Mouse (Mus musculus) thymus, postnatal 0 days (tissue): ENCODE measurements at regions not wholly inside any gene's neighbourhood (a gene's known extent, or its start where the extent isn't known, plus 50 kb on each side); places are given as distances from the start of the nearest gene placed in this dataset.

ENCODE experiments used
- DNase-seq: peaks from one replicate; pipeline ENCODE4 v3.0.0-alpha.2; 2015; ENCODE audit warnings: low spot score

DNA sequence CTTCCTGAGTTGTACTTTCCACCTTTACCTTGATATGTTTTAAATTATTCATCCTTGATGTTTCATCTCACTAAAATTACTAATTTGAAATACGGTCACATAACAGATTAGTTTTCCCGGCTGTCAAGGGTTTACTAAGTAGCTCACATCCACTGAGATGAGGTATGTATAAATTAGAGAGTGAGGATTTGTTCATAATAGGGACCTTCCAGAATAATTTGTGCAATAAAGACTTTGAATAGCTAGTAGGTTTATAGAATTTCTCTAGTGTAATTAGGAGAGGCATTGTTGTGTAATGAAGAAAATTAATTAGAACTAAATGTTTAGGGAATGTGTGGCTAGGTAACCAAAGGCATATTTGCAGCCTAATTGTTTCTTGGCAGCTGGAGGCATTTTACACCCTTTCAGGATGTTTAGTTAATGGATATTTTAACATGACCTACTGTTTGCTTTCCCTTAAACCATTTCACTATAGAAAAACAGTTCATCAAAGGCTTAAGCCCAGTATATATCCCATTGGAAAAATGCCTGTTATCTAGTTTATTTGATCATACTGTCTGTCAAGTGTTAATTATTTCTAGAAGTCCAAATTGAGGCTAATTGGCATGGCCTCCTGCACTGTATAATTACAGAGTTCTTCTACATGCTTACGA, 70.8 kb downstream of the Mat2b start:
- no peak for DNase-seq

DNA sequence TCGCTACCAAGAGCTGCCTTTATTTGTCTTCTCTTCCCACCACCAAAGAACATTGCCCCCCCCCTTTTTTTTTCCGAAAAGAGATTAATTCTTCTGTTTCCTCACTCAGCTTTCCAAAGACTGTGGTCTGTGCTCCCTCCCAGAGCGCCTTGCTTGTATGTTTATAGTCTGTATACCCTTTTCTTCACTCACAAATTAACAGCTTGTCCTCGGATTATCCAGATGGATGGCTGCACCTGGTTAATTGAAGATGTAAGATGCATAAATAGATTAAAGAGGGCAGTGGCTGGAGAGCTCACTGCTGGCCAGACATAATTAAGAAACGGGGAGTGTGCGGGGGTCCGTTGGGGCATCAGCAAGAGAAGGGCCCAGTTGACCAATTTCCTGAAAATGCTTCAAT, 75.0 kb downstream of the Mat2b start:
- DNase-seq = no peak

DNA sequence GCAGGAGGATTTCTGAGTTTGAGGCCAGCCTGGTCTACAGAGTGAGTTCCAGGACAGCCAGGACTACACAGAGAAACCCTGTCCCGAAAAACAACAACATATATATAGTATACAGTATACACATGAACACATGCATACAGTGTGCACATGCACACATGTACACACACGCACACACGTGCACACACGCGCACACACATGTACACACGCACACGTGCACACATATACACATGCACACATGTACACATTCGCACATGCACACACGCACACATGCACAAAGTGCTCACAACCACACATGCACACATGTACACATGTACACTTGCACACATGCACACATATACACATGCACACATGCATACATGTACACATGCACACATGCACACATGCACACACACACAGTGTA, 92.0 kb downstream of the Mat2b start:
- no peak for DNase-seq

DNA sequence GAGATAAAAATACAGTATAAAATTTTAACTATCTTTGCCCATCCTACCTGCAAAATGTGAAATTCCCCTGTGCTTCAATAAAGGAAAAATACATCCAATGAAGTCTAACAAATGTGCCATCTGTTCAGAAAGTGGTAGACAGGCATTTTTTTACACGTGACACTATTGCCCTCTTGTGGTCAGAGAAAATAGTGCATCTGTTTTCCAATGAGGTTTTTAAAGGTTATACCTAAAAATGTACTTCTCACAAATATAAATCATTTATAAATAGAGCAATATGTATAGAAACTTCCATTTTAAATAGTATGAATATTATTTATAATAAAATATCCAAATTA, 93.5 kb downstream of the Mat2b start:
- peak; percentile 8 for DNase-seq

DNA sequence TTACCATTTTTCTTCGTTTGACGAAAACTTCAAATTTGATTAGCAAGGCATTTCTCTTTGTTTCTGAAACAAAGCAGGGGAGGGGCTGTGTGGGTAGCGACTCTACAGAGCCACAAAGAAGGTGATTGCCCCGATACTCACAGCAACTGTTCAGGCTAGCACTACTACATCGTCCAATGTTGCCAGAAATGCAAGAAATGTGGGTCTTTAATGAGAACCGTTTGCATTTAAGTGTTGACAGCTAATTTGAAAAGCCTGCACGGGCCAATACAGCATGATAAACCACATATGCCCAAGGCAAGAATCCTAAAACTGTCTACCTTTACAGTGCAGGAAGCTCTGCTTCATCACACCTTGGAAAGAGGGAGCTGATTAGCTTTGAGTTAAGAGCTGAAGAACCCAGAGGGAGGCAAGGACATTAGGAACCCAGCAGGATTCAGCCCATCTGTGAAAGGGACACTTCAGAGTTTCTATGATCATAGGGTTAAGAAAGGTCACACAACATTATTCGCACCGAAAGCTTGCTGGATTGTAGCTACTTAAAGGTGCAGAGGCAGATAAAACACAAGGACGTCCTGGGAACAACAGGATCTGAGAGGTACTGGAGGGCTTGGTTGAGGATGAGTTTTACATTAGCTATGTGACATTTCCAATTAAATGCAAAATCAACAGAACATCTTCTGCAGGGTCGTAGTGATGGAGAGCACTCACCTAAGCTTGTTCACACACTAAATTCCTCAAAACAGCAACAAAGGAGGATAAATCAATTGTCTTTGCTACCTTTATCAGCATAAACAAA, 94.0 kb downstream of the Mat2b start:
- DNase-seq = no peak

DNA sequence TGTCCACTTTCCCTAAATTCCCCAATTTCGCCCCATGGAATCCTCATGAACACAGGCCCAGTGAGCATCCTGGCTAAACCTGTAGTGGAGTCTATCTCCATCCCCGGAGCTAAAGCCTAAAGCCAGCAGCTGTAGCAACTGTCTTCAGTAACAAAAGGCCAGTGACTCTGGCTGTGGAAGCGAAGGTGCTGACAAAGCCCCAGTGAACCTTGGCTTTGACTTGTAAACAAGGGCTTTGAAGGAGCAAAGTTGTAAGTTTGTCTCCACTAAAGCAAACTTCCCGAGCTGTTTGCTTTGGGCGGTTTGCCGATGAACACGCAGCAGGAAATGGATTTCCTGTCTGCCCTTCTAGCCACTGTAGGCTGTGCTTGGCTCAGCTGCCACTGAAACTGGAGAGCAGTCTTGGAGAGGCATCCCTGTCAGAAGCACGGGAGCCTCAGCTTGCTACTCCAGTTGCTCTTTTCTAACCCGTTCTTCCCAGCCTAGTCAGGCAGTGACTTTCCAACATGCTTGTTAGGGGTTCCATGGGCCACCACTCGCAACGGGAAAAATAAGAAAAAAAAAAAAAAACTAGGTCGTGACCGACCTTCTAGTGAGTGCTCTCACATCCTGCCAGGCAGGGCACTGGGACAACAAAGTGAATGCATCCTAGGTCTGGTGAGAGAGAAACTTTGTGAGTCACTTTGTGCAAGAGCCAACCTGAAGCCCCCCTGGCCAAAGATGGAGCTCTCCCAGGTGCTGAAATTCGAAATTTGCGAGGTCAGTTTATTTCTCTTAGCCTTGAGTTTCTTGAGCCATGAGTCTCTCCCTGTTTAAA, 94.8 kb downstream of the Mat2b start:
- no peak for DNase-seq

DNA sequence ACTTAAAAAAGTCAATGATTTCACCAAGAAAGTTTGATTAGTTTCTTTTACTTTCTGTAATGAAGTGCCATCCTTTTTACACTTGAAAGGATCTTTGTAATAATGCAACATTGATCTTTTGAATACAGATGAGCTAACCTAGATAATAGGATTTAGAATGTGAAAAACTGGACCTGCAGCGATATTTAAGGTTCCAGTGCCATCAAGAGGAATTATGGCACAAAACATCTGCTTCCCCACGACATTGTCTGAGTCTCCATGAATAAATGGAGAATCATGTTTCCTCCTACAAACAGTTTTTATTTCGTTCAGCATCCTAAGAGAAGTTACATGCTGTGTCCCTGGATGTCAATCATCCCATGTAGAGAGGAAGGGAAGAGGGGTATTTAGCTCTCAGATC, 98.7 kb downstream of the Mat2b start:
- DNase-seq = no peak

DNA sequence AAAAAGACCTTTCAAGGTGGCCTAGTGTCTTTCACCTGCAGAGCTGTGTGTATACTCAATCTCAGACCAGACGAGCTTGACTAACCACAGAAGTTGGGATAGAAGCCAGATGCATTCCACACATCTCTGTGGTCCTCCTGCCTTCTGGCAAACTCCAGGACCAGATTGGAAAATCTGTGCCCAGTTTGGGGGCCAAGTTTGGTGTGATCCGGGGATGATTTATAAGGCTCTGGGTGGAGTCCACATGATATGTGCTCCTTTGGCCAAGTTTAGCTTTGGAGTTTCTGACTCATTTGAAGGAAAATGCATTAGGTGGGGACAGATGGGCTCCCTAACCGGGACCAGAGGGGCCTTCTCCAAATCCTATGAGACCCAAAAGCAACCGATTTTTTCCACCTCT, 102.9 kb downstream of the Mat2b start:
- DNase-seq = no peak

DNA sequence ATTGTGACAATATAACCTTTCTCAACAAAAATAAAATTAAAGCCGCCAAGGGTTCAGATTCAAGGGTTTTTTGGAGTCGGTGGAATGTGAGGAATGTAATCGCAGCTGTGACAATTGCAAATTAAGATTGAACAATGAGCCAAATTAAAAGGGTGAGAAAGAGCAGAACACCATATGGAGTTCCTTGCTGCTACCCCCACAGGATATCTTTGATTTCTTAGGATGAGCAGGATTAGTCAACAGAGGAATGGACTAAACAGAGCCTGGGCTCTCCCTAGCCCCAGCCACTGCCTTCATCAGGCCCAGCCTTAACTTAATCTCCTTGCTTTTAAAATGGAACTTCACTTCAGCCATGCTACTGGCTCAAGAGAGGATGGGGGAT, 121.3 kb downstream of the Mat2b start:
- no peak for DNase-seq

DNA sequence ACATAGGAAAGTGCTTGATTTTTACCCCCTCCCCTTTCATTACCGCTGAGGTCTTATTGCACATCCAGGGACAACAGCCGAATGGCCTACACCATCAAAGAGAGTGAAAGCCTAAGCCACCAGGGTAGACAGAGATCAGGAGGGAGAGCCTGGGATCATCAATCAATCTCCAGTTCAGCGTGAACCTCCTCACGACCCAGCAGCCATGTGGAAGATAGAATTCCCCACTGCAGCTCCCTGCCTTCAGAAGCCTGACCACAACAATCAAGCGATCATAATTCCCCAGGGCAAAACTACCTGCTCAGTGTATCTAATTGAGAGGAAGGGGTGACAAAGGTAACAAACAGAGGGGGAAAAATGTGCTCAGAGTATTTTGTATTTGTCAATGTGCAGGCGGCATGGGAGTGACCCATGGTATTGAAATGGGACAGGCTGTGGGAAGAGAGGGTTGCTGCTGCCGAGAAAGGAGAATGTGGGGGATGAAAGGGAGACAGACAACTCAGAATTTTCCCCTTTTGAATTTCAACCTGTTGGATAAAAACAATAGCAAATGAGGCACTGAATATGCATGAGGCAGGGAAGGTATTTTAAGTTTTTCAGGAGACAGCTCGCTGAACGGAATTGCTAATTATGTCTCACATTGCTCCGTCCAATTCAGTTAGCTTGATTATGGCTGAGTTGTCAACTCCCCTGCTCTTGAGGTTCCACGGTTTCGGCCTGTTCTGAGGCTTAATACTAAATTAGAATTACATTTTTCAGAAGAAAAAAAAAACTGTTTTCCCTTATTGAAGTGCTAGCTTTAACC, 121.8 kb downstream of the Mat2b start:
- no peak for DNase-seq

DNA sequence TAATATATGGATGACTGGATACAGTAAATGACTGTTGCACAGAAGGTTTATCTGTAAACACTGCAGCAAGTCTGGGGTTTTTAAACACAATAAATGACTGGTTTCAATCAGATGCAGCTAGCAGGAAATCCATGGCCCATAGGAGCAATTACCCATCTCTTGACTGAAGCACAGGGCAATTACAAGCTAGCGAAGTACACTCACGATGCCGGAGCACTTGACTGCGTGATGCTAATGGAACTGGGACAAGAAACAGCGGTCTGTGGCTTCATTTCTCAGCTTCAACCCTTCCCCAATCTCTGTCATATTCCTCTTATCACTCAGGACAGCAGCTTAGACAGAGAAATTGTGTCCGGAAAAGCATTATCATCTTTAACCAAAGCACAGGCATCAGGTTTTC, 132.1 kb downstream of the Mat2b start:
- no peak for DNase-seq

DNA sequence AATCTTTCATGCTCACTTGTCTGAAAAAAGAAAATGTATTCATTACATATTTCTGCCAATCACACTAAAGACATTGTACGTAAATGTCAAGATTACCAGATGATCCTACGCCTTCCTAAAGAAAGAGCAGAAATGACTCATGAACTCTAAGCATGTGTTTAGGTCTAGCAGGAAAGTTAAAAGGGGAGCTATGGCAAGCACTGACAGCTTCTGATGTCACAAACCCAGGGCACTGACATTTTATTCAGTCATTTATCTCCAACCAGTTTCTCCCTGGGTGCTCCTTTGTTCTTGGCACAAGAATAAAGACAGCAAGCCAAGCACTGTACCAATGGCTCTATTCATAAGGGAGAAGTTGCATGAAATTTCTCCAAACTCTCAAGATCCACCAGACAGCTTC, 133.0 kb downstream of the Mat2b start:
- DNase-seq = no peak

DNA sequence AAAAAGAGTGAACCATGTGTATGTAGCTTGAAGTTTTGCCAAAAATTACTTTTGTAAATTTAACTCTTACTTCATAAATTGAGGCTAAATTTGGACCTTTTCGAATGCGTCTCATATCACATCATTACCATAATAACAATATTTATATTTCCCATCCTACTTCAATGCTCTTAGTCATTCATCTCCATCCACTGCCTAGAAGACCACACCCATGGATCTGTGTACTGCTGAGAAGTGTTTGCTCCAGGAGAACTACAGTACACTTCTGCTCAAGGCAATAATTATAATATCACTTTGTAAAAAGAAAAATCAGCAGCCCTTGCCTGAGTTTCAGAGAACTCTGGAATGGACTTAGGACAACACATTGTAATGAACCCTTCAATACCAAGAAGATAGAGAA, 133.6 kb downstream of the Mat2b start:
- no peak for DNase-seq

DNA sequence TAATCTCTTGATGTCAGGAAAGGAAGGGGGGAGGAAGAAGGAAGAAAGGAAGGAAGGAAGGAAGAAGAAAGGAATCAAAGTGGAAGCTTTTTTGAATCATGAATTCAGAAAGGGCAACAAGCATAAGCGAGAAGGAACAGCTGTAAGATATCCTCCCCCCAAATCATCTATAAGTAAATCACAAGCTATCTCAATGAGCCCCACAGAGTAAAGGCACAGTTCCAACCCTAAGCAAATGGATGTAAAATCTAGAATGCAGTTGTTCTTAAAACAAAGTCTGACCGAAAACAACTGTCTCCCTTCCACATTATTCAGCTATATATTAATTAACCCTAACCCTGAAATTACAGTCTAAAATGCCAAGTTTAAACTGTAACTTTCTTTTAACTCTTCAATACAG, 136.5 kb downstream of the Mat2b start:
- DNase-seq = no peak

DNA sequence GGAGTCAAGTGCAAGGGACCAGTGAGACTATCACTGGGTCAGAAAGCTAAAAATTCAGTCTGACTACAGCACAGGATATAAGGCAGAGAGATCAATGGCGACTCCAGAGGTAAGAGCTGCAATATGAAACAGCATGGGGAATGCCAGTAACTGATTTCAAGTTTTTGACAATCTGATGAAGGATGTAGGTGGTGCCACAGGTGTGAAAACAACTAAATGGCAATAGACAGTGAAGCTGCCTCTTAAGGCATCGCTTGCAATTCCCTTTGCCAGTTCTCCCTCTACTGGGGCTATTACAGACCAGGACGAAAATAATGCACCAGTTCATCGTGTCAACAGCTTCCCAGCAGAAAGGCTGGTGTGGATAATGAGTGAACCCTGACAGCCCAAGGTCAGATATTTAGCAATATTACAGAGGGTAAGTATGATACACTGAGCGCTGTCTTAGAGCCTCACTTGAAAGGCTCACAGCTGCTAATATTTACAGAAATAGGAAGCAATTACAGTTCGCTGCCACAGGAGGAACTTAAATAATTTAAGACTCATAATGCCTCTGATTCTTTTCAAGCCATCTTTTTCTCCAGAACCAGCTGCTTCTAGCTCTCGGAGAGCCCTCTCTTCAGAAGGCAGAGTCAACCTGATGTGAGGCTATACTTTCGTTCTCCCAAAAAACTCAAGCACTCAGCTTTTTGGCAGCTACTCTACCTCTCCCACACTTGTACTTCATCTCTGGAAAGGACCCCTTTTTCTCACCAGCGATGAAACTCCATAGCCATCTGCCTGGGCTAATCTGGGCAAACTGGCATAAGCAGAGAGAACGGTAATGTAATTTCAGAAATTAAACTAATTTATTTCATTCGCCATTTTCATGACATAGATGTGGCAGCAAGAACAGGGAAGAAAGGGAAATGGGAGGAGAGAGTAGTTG, 139.9 kb downstream of the Mat2b start:
- no peak for DNase-seq

DNA sequence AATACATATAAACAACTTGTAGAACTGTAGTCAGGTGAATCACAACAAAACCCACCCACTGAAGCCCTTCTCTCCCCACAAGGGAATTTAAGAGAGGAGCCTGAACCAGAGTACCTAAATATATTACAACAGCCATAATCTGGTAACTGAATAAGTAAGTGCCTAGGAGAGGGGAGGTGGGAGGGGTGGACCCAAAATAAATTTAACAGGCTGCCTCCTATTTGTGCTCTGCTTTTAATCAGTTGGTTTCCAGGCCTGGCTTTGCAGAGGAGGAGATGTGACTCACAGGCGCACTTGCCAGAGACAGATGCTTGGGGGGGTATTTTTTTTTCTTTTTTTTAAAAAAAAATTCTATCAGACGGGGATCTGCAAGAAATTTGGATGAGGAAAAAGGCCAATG, 142.9 kb downstream of the Mat2b start:
- no peak for DNase-seq

DNA sequence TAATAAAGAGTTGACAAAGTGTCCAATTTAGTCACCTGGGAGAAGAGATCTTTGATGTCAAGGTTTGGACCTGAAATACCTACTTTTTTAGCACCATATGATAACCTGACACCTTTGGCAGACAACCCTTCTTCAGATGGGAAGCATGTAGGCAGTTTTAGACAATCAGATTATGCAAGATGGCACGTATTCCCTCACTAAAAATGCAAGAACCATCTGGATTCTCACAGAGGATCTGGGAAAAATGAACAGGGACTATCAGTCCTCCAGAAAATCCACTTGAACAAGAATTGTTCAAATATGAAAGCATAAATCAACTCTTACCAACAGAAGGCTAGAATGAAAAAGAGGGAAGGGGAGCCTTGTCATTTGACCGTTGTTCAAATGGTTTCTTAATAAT, 148.4 kb downstream of the Mat2b start:
- no peak for DNase-seq

DNA sequence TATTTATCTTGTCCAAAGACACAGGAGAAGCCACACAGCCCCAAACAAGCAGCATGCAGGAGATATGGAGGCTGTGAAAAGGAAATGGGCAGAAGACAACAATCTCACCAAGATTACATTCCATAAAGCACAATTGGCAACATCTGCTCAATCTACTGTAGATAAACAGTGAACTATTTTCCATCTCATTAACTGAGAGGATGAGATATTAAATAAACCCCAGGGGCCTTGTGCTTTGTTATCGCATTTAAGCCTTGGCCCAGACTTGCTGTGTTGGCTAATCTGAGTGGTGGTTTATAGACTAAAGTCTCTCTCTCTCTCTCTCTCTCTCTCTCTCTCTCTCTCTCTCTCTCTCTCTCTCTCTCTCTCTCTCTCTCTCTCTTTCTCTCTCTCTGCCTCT, 149.5 kb downstream of the Mat2b start:
- DNase-seq = no peak

DNA sequence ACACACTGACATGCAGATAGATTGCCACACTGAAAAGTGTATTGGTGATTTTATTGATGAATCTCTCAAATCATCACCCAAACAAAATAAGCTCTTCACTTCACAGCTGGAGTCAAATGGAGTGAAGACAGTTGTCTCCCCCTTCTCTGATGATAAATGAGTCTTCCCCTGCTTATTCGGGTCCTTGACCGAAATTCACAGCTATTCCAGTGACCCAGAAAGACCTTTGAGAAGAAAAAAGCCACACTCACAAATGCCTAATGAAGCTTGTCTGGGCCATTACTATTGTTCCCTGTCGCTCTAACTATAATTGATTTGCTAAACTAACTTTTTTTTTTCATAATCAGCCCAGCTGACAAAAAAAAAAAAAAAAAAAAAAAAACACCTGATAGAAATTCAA, 154.8 kb downstream of the Mat2b start:
- DNase-seq = no peak

DNA sequence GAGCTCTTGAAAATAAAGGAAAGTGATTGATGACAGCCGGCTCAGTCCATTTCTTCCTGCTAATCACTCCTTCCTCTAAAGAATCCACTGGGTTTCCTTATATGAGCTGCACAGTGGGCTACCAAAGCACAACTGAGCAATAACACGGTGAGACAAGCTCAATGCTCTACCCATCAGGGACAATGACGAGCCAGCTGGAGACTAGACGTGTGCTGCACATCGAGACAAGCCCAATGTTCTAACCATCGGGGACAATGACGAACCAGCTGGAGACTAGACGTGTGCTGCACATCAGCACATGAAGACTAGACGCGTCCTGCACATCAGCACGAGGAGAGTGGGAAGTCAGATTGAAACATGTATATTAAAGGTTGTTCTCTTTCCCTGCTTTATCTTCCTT, 155.2 kb downstream of the Mat2b start:
- no peak for DNase-seq
